Mouse (Mus musculus) testis, adult 2 months (tissue): Measurements from ENCODE around the gene Zkscan5. TPM values are rescaled to one million over a fixed set of nuclear protein-coding genes. Genes with fewer than 3 reads are reported as not detected.

Experiments
- H3K27ac ChIP-seq: fragments of 200-500 bp; 2 replicates; pipeline ENCODE4 v1.5.1; 2012; ENCODE audit warnings: low read depth, low read length; ENCODE audit not compliant: control insufficient read depth, insufficient read depth
- H3K27me3 ChIP-seq: fragments of 200-500 bp; 2 replicates; pipeline ENCODE4 v1.6.1; 2012; ENCODE audit warnings: mild to moderate bottlenecking, low read length, moderate library complexity; ENCODE audit not compliant: control insufficient read depth, insufficient read depth
- H3K36me3 ChIP-seq: fragments of 200-500 bp; 2 replicates; pipeline ENCODE4 v1.6.1; 2012; ENCODE audit warnings: mild to moderate bottlenecking, low read length; ENCODE audit not compliant: control insufficient read depth, insufficient read depth
- H3K4me1 ChIP-seq: fragments of 200-500 bp; 2 replicates; pipeline ENCODE4 v1.6.1; 2012; ENCODE audit warnings: low read length; ENCODE audit not compliant: control insufficient read depth, insufficient read depth
- H3K4me3 ChIP-seq: fragments of 200-500 bp; 2 replicates; pipeline ENCODE4 v1.5.1; 2012; ENCODE audit warnings: low read depth, mild to moderate bottlenecking, low read length, moderate library complexity, mixed read lengths; ENCODE audit not compliant: control insufficient read depth
- CTCF ChIP-seq: fragments of 200-500 bp; IDR thresholded peaks from 2 replicates; pipeline ENCODE4 v1.5.1; 2012; ENCODE audit warnings: low read depth, mild to moderate bottlenecking, inconsistent platforms, low read length, moderate library complexity; ENCODE audit not compliant: control insufficient read depth, insufficient read depth, insufficient replicate concordance
- POLR2A ChIP-seq: fragments of 200-500 bp; IDR thresholded peaks from 2 replicates; pipeline ENCODE4 v1.6.1; 2012; ENCODE audit warnings: low read depth, mild to moderate bottlenecking, inconsistent platforms, low read length, moderate library complexity; ENCODE audit not compliant: control insufficient read depth
- polyA plus RNA-seq: library from polyadenylated mRNA; depleted of rRNA; stranded (reverse); fragments of >200 nt; gene quantifications from 2 replicates; pipeline ENCODE4 v1.2.3, GENCODE M21; 2012

The Zkscan5 gene
- polyA plus RNA-seq, 1 experiment, result 8.2 TPM

GRCm38 (mm10) chr5:145185244-145185643 lies 19.1 kb upstream of the Zkscan5 start:
- TF ChIP-seq POLR2A (no peak), CTCF (no peak)
- H3K4me1 ChIP-seq, result peaks cover 1% of the 10 kb centered on the region; the same call in 1 of the 2 replicates
- H3K27ac ChIP-seq, result no peak overlapping the region
- no peak overlapping the region for H3K4me3 ChIP-seq
- H3K36me3 ChIP-seq, result peaks cover 1% of the 10 kb centered on the region
- no peaks in the 10 kb centered on the region for H3K27me3 ChIP-seq

DNA sequence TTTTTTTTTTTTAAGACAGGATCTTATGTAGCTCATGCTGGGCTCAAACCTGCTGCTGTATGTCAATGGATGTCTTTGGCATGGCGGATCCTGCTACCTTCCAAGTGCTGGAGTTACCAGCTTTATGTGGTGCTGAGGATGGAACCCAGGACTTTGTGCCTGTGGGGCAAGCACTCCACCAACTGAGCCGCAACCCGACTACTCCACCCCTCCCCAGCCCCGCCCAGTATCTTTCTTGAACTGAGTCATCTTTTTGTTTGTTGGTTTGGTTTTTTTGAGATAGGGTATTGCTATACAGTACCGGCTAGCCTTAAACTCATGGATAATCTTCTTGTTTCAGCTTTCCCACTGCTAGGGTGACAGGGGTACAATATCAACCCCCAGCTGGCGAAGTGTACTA lies 14.9 kb upstream of the Zkscan5 start:
- TF ChIP-seq CTCF (no peak), POLR2A (no peak)
- H3K27ac ChIP-seq, result no peak overlapping the region
- no peak overlapping the region for H3K4me3 ChIP-seq
- H3K4me1 ChIP-seq, result peaks cover 8% of the 10 kb centered on the region; the same call in 1 of the 2 replicates
- no peaks in the 10 kb centered on the region for H3K27me3 ChIP-seq
- no peaks in the 10 kb centered on the region for H3K36me3 ChIP-seq

- Histone ChIP-seq H3K27ac (no peak overlapping the region), H3K36me3 (no peaks in the 10 kb centered on the region), H3K27me3 (no peaks in the 10 kb centered on the region), H3K4me1 (peaks cover 8% of the 10 kb centered on the region; the same call in 1 of the 2 replicates), H3K4me3 (peak overlapping the region; percentile 92; the same call in 1 of the 2 replicates)
- TF ChIP-seq CTCF (no peak), POLR2A (no peak)
Measured at GRCm38 (mm10) chr5:145190373-145190772, 14.0 kb upstream of the Zkscan5 start.

- peaks cover 1% of the 10 kb centered on the region; the same call in 1 of the 2 replicates for H3K36me3 ChIP-seq
- H3K27me3 ChIP-seq, result no peaks in the 10 kb centered on the region
- peak; percentile 81 for TF ChIP-seq POLR2A
- TF ChIP-seq CTCF, result no peak
- H3K27ac ChIP-seq, result peak overlapping the region; percentile 74
- peak overlapping the region; percentile 92 for H3K4me3 ChIP-seq
- H3K4me1 ChIP-seq, result peaks cover 8% of the 10 kb centered on the region; the same call in 1 of the 2 replicates
Measured at GRCm38 (mm10) chr5:145190875-145191798, 13.2 kb upstream of the Zkscan5 start.

DNA sequence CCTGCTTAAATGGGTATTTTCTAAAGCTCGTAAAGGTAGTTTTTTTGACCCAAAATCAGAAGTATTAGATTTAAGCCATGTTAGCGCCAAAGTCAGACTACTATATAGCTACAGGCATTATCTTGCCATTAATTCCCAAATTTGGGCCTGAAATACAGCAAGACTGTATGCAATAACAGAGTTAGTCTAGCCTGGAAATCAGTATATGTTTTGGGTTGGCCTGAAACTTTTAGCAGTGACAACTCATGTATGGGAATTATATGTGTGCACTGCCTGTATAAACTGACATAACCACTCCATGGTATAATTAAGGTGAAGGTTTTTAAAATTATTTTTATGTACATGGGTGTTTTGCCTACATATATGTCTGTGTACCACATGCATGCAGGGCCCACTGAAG lies 12.4 kb upstream of the Zkscan5 start, which contains the start of gene Atp5j2:
Gene Atp5j2, minus strand, starts transcription at position 101 of the 400 bp plus-strand sequence.
- H3K4me1 ChIP-seq, result peaks cover 8% of the 10 kb centered on the region; the same call in 1 of the 2 replicates
- peak within 1 kb of the TSS; percentile 92 for H3K4me3 ChIP-seq
- H3K36me3 ChIP-seq, result peaks cover 1% of the 10 kb centered on the region; the same call in 1 of the 2 replicates
- no peaks in the 10 kb centered on the region for H3K27me3 ChIP-seq
- H3K27ac ChIP-seq, result peak within 1 kb of the TSS; percentile 74
- TF ChIP-seq CTCF (no peak), POLR2A (no peak)

GRCm38 (mm10) chr5:145200387-145200786 lies 4.0 kb upstream of the Zkscan5 start:
- Histone ChIP-seq H3K36me3 (peaks cover 1% of the 10 kb centered on the region; the same call in 1 of the 2 replicates), H3K27me3 (no peaks in the 10 kb centered on the region), H3K4me1 (peaks cover 9% of the 10 kb centered on the region), H3K27ac (no peak overlapping the region), H3K4me3 (no peak overlapping the region)
- TF ChIP-seq POLR2A, result no peak
- TF ChIP-seq CTCF, result no peak

DNA sequence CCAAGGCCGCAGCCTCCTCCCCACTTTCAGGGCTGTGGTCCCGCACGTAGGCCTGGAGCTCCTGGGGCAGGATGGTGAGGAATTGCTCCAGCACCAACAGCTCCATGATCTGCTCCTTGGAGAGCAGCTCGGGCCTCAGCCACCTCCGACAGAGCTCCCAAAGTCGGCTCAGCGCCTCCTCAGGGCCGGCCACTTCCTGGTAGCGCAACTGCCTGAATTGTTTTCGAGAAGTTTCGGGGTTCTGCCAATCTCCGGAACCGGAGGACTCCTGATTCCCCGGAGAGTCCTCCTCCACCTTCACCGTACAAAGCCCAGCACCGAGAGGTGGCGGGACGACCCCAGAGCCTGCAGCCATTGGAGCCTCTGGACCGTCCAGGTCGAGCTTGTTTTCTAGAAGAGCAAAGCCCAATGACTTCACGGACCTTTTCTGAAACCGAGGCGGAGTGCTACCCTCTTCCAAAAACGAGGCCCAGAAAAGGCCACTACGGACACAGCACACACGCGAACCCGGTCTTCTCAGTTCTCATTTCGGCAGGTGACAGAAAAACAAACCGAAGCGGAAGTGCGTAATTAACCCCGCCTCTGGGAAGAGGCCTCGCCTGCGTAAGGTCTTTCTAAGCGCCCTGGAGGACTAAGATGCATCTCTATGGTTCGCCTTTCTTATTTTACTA lies 2.9 kb upstream of the Zkscan5 start, which contains the start of gene Zkscan14:
Gene Zkscan14, minus strand, starts transcription at position 548 of the 671 bp plus-strand sequence.
- Histone ChIP-seq H3K27ac (peak within 1 kb of the TSS; percentile 65), H3K36me3 (no peaks in the 10 kb centered on the region), H3K27me3 (no peaks in the 10 kb centered on the region), H3K4me1 (peaks cover 11% of the 10 kb centered on the region), H3K4me3 (peak within 1 kb of the TSS; percentile 99)
- TF ChIP-seq CTCF (no peak), POLR2A (peak; percentile 63)
